Mouse (Mus musculus) spleen, postnatal 10 days (tissue): Measurements from ENCODE around the gene Cep41.

Experiments used
- DNase-seq, 2 experiments: peaks; one replicate each; pipeline ENCODE4 v3.0.0; 2021 to 2022; ENCODE audit warnings: low spot score in 2 of 2

Cep41 gene

DNA sequence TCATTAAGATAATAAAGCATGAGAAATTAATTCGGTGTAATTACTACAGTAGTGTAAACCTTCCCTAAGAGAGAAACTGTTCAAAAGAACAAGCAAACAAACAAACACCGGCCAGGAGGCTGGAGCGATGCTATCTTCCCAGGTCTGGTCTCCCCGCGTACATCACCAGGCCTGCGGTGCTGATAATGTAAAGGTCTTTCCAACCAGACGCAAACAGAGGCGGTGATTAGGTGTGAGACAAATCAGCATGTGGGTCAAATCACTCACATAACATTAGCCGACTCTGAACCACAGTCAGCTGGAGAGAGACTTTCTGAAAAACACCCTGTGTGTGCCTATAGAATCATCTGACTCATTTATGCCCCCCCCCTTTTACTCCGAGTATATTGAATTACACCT lies 17.8 kb upstream of the Cep41 start:
- DNase-seq, result no peak

DNA sequence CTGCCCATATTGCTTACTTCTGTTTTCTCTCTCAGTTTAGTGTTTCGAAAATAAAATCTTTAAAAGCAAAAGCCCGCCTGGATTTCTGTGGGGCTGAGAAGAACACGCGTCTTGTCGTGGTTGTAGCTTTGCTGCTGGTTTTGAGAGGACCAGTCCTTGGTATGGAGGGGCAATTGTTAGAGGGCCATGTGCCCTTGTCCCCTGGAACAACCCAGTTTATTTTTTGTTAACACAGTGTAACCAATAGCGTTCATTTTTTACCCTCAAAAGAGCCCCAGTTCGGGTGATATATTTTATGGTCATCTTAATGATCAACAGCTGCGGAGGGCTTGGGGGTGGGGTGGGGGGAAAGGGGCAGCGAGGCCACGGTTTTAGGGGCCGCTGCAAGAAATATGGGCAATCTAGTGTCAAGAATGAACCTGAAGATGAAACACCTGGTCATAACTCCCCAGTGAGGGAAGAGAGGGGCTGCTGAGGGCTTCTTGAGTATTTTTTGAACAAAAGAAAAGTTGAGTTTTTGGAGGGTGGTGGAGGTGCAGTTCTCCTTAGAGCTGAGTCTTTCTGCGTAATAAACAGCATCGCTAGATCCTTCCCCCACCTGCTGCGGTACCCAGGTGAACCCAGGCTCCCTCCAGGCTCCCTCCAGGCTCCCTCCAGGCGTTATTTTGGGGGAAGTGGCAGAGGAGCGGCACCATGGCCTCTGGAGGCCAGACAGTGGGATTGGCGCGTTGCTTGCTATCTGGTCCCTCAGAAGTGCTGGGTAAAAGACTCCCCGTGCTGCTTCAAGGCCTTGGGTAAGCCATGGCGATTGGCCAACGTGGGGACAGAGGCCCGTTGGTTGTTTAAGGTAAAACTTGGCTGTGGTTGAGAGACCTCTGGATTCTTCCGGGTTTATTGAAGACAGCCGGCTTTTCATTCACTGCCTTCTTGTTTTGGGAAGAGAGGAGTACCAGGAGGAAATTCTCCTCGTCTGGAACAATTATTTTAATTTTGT lies 17.1 kb upstream of the Cep41 start:
- DNase-seq, result no peak

DNA sequence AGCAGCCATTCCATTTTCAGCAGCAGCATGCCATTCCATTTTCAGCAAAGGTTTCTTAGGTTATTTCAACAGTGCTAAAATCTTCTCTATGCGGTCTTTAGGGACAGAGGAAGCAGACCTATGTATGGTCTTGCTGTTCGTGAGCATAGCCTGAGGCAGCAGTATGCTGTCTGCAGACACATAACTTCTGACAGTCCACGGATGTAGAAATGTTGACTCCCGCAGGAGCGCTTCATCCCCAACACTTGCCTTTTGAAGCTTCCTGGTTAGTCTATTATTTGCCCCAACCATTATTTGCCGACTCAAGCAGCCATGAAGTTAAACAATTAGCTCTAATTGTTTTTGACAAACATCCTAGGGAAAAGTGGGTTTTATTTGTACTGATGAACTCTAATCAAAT lies 15.6 kb upstream of the Cep41 start:
- DNase-seq, result no peak

DNA sequence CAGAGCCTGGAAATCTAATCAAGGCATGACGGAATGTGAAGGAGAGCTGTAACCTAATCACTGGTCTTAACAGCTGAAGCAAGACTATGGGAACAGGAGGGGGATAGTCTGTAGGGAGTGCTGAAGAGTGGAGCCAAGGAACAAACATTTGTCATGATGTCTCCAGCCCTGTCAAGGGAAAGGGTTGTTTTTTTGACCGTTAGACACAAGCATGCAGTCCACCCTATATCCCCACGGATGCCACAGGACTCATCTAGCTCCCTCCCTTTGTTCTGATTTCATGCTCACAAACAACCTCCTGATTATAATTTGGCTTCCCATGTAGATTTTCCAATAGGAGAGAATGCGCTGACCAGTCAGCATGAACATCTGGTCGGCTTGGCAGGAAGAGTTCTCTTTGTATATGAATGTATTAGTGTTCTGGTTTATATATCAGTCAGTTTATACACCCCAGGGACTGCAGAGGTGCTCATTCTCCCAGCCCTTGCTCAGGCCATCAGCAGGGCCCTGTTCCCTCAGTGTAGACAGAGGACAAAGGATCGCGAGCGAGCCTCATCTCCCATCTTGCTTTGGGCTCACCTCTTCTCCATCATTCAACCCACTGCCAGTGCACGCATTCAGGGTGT lies 10.5 kb upstream of the Cep41 start:
- no peak for DNase-seq

DNA sequence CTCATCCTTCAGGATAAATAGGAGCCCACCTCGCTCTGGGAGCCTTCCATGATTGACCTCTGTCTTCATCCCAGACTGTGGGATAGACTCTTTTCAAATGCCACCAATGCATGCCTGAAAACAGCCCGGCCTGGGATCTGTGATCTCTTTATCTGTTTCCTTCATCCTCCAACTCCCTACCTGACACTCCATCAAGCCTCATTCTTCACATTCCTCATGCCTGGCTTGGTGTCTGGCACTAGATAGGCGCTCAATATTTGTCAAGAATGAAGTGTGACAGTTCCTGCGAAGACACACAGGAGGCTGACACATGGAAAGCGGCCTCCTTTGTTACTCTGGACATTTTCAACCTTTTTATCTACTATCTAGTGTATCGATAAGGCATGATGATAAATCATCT lies 9.9 kb upstream of the Cep41 start:
- no peak for DNase-seq

DNA sequence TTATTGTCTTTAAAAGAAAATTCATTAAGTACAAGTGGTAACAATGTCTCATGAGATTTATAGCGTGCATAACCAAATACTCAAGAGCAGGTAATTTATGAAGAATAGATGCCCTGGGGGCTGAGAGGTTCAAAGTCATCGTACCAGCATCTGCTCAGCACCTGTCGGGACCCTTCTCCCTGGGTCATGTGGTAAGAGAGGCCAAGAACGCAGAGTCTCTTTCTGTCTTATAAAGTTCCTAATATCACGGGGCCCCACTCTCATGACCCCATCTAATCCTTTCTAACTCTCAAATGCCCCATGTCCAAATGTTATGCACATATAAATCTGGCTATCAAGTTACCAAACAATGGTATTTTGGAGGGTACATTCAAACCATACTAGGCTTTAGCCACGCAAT lies 9.3 kb upstream of the Cep41 start:
- DNase-seq, result no peak

DNA sequence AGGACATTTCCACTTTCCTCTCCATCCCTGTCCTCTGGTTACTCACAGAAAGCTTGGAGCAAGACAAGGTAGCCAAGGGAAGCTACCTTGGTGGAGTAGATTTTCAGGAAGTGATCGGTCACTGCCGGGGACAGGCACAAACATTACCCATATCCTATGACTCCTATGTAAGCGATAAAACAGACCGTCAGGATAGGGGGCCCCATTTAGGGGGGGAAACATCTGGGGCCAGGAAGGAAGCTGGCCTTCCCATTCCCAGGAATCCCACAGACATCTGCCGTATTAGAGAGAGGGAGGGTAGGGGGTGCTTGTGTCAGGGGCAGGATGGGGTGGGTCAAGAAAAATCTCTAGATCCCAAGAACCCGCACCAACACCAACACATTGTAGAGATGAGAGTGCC lies 6.6 kb upstream of the Cep41 start:
- DNase-seq, result no peak

DNA sequence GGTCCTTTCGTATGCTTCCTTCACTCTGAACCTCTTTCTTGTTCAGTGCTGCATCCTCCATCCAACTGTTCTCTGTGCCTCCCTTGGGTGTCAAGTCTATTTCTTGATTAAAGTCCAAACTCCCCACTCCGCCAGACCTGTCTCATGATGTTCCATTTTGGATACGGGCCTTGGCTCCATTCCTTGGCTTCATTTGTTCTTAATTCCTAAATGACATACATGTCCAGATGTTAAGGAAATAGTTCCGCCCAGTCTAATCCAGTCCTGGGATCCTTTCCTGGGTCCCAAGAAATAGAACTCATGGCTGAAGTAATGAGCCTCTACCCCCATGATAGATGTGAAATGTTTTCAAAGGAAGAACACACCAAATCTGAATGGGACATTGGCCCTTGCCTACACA lies 4.5 kb upstream of the Cep41 start:
- DNase-seq, result no peak

DNA sequence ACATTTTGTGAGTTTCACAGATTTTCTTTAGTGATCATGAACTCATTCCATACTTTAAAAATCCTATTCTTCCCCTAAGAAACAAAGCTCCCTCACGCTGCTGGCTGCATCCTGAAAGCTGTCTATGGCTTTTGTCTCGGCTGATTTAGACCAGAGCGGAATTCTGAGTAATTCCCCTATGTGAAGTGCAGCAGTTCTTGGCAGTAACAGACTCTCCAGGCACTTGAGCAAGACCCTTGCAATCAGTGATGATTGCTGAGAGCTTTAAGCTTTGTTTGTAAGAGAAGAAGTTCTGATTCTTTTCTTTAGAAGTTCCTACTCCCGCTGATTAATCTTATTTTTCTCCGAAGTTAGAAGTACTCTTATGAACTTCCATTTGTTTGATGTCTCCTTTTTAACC lies 3.9 kb upstream of the Cep41 start:
- no peak for DNase-seq

DNA sequence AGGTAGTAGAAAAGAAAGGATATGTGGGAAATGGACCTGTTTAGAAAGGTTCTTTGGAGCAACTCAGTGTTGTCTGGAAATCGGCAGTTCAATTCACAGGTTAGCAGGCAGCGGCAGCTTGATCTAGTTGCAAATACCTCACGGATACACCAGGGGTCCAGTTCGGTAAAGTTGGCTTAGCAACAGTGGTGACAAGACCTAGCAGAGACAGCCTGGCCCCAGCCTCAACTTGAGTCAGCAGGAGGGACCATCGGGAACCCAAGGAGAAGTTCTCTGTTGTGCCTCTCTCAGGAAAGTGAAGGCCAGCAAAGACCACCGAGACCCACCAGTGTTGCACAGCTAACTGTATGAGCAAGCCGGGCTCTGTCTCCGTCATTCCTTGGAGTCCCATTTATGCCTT lies 1.6 kb upstream of the Cep41 start:
- DNase-seq, result no peak

DNA sequence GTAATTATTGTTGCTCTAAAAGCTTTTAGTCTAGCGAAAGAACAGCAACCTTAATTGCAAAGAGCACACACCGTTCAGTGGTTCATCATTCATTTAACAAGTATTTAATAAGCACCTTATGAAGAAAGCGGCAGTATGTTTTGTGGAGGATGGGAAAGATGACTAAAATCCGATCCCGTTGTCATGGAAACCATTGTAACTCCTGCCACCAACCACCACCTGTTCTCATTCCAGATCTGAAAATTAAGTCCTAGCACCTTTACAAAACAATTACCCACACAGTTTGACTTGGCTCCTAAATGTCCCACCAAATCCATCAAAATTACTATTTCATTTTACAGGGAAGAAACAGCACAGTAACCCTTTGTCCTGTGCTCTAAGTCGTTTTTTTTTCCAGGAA lies 660 bp upstream of the Cep41 start:
- DNase-seq, result no peak

DNA sequence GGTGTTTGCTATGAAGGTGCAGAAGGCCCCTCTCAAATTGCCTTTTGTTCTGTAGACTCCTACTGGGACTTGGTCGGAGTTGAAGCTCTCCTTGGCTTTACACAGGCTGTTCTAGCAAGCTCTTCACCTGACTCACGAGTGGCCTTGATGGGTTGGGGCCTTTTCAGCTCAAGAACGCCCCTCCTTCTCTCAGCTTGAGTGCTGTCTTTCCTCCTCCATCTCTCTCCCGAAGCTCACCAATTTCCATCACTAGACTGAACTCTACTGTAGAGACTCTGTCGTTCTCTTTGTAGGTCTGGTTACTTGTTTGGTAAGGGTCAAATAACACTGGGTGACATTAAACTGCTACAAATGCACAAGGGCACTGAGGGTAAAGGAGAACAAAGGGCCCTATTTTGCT lies 723 bp downstream of the Cep41 start:
- DNase-seq, result no peak

DNA sequence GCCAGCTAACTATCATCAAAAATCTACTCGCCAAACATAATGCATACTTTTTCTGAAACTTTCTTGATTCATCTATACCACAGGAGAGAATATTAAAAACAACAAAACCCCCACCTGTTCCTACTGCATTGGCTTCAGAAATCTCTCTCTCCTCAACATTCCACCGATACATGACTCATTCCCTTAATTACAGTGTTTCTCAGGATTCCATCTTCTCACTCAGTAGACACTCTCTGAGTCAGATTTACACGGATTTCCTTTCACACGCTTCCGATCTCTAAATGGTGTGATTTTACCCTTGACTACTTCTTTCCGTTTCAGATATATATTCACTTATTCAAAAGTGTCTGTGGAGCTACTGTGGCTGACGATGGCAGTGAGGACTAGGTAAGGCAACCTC lies 6.4 kb downstream of the Cep41 start:
- DNase-seq, result no peak

DNA sequence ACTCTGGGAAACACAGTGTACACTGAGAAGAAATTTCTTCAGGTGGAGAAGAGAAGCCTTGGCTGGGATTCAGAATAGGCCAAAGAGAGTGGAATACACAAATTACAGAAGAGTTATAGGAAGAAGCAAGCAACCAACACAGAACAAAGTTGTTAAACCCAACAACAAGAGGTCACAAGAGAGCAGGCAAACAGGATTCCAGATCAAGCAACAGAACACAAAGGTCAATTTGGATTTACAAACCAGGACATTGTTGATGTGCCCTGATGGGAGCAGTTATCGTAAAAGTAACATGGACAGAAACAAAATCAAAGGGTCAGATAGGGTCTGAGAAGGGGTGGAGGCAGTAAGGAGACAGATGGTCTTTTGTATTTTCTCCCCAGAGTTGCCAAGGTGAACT lies 9.0 kb downstream of the Cep41 start:
- DNase-seq, result no peak

DNA sequence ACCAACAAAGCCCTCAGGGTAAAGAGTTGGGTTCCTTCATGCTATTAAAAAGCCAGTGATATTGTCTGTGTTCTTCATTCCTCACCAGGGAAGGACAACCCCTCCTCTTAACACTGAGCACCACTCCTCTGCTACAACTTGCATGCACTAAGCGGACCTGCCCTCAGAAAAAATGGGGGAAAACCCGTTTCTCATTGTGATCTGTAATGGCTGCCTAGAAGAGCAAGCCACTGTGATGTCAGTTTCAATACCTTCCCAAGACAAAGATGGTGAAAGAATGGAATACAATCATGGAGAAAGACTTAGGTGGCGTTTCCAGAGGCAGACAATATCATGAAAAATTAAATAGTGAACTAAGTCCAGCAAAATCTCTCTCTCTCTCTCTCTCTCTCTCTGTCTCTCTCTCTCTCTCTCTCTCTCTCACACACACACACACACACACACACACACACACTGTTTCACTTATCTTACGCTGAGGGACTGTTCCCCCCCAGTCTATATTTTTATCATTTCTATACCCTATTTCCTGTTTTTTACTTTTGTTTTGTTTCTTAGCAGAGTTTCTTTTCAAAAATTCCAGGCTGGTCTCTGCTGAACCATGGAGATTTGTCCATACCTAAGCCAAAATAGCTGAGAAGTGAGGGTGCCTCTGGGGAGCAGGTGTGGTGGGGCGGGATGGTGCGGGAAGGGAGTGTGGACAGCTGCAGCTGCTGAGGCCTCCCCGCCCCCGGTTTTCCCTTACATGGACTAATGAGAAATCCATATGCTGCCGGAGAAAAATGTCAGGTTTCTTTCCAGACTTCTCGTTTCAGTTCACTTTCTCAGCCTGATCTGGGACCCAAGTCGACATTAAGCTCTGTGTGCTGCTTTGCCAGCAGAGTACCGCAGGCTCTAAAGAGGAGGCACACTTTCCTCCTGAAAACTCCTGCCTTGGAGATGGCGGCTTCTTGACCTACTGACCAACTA lies 11.3 kb downstream of the Cep41 start:
- DNase-seq, result no peak

DNA sequence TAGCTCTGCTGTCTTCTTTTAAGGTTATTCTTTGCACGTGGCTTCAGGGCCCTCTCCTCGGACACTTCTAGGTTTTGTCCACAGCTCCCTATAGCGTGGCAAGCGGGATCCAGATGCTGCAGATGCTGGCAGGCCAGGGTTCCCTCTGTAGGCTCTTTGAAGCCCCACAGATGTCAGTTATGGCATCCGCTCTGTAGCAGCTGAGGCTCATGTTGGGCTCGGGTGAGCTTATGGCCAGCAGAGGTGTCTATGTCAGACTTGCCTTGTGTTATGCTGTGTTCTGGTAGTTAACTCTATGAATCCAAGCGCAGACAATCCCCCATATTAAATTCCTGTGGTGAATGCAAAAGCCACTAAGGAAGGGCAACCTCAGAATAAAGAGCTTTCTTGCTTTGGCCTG lies 13.1 kb downstream of the Cep41 start:
- no peak for DNase-seq

DNA sequence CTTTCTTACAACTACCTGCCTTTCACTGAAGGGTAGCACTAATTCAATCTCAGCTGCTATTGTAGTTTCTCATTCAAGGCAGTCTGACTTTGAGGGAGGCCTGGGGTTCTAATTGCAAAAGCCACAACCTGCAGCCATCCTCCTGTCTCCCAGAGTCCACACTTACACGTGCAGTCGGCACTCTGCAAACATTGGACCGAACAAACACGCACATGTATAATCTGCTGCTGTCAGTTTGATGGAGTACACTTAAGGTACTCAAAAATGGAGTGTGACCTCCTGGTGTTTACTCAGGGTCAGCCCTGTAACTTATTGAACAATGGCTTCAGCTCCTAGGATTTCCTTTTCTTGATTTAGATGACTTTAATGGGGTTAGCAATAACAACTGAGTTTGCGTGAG lies 14.0 kb downstream of the Cep41 start:
- no peak for DNase-seq

DNA sequence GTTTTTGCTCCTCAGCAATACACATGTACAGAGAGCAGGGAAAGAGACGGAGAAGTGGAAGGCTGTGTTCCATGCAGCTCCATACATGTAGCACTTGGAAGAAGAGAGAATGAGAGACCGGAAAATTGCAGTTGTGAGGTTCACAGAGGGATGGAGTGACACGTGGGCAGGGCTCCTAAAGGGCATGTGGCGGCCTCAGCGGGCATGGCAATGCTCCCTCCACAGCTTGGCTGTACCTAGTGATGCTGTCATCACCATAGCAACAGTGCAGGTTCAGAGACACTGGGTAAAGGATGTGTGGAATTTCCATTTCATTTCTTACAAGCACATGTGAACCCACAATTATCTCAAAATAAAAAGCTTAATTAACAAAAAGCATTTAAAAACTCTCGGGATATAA lies 15.1 kb downstream of the Cep41 start:
- DNase-seq, result no peak

DNA sequence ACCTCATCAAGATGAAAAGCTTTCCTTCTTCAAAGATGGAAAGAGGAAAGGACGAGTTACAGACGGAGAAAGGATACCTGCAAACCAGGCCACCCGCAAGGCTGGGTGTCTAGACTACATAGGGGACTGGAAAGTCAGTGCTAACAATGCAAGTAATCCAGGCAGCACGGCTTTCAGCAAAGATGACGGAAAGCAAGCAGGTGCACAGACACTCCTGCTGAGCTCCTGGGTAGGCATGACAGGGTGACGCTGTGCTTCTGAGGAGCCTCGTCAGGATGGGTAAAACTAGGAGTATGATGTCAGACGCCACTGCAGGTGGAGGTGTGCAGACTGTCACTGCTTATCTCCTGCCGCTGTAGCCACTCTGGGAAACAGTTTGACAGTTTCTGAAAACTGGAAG lies 16.0 kb downstream of the Cep41 start:
- DNase-seq, result no peak

DNA sequence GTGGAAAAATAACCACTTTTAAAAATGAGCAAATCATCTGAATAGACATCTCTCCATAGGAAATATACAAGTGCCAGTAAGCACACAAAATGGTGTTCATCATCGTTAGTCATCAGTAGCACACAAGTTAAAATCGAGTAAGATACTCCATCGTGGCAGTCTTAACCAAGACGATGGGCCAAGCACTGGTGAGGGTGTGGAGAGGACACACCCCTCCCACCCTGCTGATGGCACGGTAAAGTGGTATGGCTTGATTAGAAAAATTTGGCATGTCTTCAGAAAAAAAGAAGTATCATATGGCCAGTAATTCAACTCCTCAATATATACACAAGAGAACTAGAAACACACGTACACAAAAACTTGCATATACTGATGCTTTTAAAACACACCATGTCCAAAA lies 17.0 kb downstream of the Cep41 start:
- peak in 1 of 2 experiments; percentile 50 for DNase-seq

DNA sequence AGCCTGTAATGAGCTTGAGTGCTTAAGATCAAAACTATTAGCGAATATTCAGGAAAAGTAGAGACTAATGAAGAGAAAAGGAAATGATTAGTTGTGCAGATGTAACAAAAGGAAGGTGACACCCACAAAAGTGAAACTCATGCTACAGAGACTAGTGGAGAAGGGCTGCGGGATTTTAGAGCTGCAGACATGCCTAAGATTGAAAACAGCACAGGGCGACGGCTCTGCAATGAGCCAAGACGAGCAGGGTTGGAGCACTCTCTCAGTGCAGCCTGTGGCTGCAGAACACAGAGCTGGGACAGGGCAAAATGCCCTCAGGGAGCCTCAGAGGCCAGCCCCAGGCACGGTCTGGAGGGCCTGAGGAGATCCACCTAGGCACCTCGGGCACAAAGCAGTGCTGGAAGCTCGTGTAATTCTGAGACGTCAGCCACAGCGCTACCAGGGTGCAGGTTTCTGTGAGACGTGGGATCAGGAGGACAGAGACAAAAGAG lies 18.2 kb downstream of the Cep41 start:
- DNase-seq, result no peak

DNA sequence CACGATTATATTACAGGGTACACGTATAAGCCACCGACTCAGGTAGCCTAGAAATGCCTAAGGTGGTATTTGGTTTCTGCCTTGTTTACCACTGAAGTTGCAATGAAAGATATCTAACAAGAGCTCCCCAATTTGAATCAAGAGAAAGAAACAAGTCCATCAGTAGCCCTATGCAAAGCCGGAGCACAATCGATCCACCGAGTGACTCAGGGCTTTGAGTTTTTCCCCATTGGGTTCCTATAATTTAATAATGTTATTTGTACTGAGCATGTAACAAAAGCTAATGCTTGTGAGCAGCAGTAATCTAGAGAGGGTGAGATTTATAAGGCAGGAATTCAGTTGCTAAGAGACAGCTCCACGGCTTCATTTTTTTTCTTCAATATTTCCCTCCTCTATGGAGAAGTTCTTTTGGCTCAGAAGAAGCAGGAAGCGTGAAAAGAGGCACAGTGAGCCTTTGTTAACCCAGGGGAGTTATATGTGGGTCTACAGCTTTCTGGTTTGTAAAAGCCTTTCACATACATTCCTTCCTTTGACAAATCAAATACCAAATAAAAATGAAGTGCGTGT lies 18.8 kb downstream of the Cep41 start:
- DNase-seq, result no peak
